Mouse (Mus musculus): Measurements from ENCODE around the gene Sun2. TPM values are rescaled to one million over a fixed set of nuclear protein-coding genes. Genes with fewer than 3 reads are reported as not detected.

Gene Sun2
- total and polyA plus RNA-seq, 3 experiments, result 18.6 to 26.5 (median 22.3) TPM

- Histone ChIP-seq H3K79me2 (replicated peaks; ENCODE audit: control insufficient read depth, extremely low read depth, insufficient read depth, poor library complexity, severe bottlenecking) (no peaks in the 10 kb centered on the region), H3K4me3 (replicated peaks in 1 of 3; ENCODE audit: low read depth in 2 of 3, low read length in 2 of 3, poor library complexity in 1 of 3) (no peak overlapping the region), H3K4me2 (ENCODE audit: insufficient read depth, low read depth, poor library complexity, severe bottlenecking) (no peak overlapping the region), H3K27me3 (replicated peaks) (no peaks in the 10 kb centered on the region), H3K9me3 (replicated peaks; ENCODE audit: low read length) (no peaks in the 10 kb centered on the region), H3K4me1 (ENCODE audit: control insufficient read depth in 1 of 2, insufficient read depth in 2 of 2) (peaks cover 0 to 45% of the 10 kb centered on the region in 2 experiments; a peak in 2 of 4 replicates), H3K27ac (ENCODE audit: insufficient read depth, low read depth) (no peak overlapping the region), H3K36me3 (replicated peaks in 1 of 2; ENCODE audit: control insufficient read depth in 1 of 2, insufficient read depth in 1 of 2, low read length in 1 of 2) (peaks cover 0 to 28% of the 10 kb centered on the region in 2 experiments), H3K9ac (ENCODE audit: insufficient read depth, low read depth) (no peak overlapping the region)
- in situ Hi-C loops (cut with MboI; ENCODE audit: low pct_ligation_motif_present, low pct_unique_long_range_greater_than_20kb, low sequenced_read_pairs), result no loop called here
- dilution Hi-C loops (cut with MboI; ENCODE audit: extremely low pct_ligation_motif_present, extremely low pct_unique_long_range_greater_than_20kb, low sequenced_read_pairs), result no loop called here
- peak; percentile 49 for DNase-seq (ENCODE audit: extremely low read depth)
- TF ChIP-seq EP300 (IDR thresholded peaks at IDR 0.05; ENCODE audit: low read length) (no peak), GABPA (IDR thresholded peaks at IDR 0.05; ENCODE audit: insufficient replicate concordance, low read depth, low read length) (no peak), CHD1 (IDR thresholded peaks at IDR 0.05; ENCODE audit: low read depth, low read length) (no peak), MXI1 (IDR thresholded peaks at IDR 0.05; ENCODE audit: low read depth, low read length) (no peak), JUN (IDR thresholded peaks at IDR 0.05; ENCODE audit: insufficient read depth, low read depth, low read length) (no peak), HCFC1 (IDR thresholded peaks at IDR 0.05; ENCODE audit: low read depth, low read length) (no peak; the same call in 1 of the 2 replicates), KAT2A (IDR thresholded peaks at IDR 0.05; ENCODE audit: insufficient replicate concordance, low read length) (no peak), CHD2 (IDR thresholded peaks at IDR 0.05; ENCODE audit: low read length) (no peak), ZKSCAN1 (IDR thresholded peaks at IDR 0.05; ENCODE audit: borderline replicate concordance, low read depth, low read length) (no peak), POLR2A (IDR thresholded peaks at IDR 0.05; ENCODE audit: low read depth, low read length) (no peak), TBP (conservative IDR thresholded peaks at IDR 0.05; ENCODE audit: low read depth, low read length) (no peak), MAZ (IDR thresholded peaks at IDR 0.05; ENCODE audit: low read depth, low read length) (0 out of 2 replicates have a peak, but pooled peaks have one; percentile 47), CTCF (conservative IDR thresholded peaks at IDR 0.05 in 1 of 2, IDR thresholded peaks at IDR 0.05 in 1 of 2; ENCODE audit: low read depth in 2 of 2, low read length in 2 of 2) (peak; percentile 90 to 97), RAD21 (IDR thresholded peaks at IDR 0.05; ENCODE audit: low read depth, low read length) (peak; percentile 89), E2F4 (IDR thresholded peaks at IDR 0.05; ENCODE audit: insufficient replicate concordance, low read depth, low read length) (no peak), NELFE (IDR thresholded peaks at IDR 0.05; ENCODE audit: low read depth, low read length) (peak; percentile 21; the same call in 1 of the 2 replicates), MEF2A (IDR thresholded peaks at IDR 0.05; ENCODE audit: borderline replicate concordance, low read depth, low read length) (no peak), ZC3H11A (IDR thresholded peaks at IDR 0.05; ENCODE audit: low read depth, low read length) (peak; percentile 44; the same call in 1 of the 2 replicates), ETS1 (conservative IDR thresholded peaks at IDR 0.05; ENCODE audit: low read depth, low read length) (no peak), ELF1 (IDR thresholded peaks at IDR 0.05; ENCODE audit: low read depth, low read length) (peak; percentile 86), ZMIZ1 (IDR thresholded peaks at IDR 0.05; ENCODE audit: low read depth, low read length) (no peak), SIN3A (IDR thresholded peaks at IDR 0.05; ENCODE audit: low read length) (no peak), MYC (IDR thresholded peaks at IDR 0.05; ENCODE audit: low read depth, low read length) (no peak), MAFK (IDR thresholded peaks at IDR 0.05; ENCODE audit: insufficient replicate concordance, low read length) (no peak), SMC3 (IDR thresholded peaks at IDR 0.05; ENCODE audit: low read depth, low read length) (peak; percentile 89), IRF4 (IDR thresholded peaks at IDR 0.05; ENCODE audit: low read depth, low read length) (no peak), POLR2AphosphoS2 (IDR thresholded peaks at IDR 0.05; ENCODE audit: low read depth, low read length) (no peak), TCF12 (IDR thresholded peaks at IDR 0.05; ENCODE audit: low read depth, low read length) (no peak)
Measured at GRCm38 (mm10) chr15:79752742-79753419, 10.5 kb upstream of the Sun2 start.

Measured in CH12.LX (cell line).